Mouse (Mus musculus) MEL (cell line): ENCODE measurements around the gene Ctnnbl1. TPM values are rescaled to one million over a fixed set of nuclear protein-coding genes. Genes with fewer than 3 reads are reported as not detected.

Experiments
- DNase-seq: peaks from one replicate; pipeline ENCODE4 v3.0.0; 2011; ENCODE audit warnings: low read depth, low spot score
- H3K27ac ChIP-seq: 2 replicates; pipeline ENCODE4 v1.5.1; 2012; ENCODE audit warnings: low read depth, mild to moderate bottlenecking, control low read depth, low read length, moderate library complexity; ENCODE audit not compliant: control insufficient read depth
- H3K27me3 ChIP-seq, 2 experiments: fragments of 150-350 bp in 1 of 2; sonication (generic) in 1 of 2; 2 replicates each; pipeline ENCODE4 v1.6.1; 2012; ENCODE audit warnings: low read length in 2 of 2, mild to moderate bottlenecking in 2 of 2, improper control_type of control experiment in 1 of 2, moderate library complexity in 1 of 2; ENCODE audit not compliant: insufficient read depth in 2 of 2, control insufficient read depth in 1 of 2
- H3K36me3 ChIP-seq, 2 experiments: 2 replicates each; pipeline ENCODE4 v1.6.1; 2012 to 2014; ENCODE audit warnings: low read length in 2 of 2, improper control_type of control experiment in 1 of 2, inconsistent platforms in 1 of 2, mild to moderate bottlenecking in 1 of 2; ENCODE audit not compliant: insufficient read depth in 2 of 2, control insufficient read depth in 1 of 2
- H3K4me1 ChIP-seq, 2 experiments: fragments of 150-350 bp in 1 of 2; sonication (generic) in 1 of 2; 2 replicates each; pipeline ENCODE4 v1.6.1; 2012; ENCODE audit warnings: low read length in 2 of 2, improper control_type of control experiment in 1 of 2, mild to moderate bottlenecking in 1 of 2; ENCODE audit not compliant: insufficient read depth in 2 of 2, control insufficient read depth in 1 of 2
- H3K4me3 ChIP-seq, 2 experiments: fragments of 150-350 bp in 1 of 2; sonication (generic) in 1 of 2; 2 replicates each; pipeline ENCODE4 v1.5.1; 2012; ENCODE audit warnings: low read depth in 2 of 2, low read length in 2 of 2, mild to moderate bottlenecking in 2 of 2, moderate library complexity in 2 of 2, control low read depth in 1 of 2, improper control_type of control experiment in 1 of 2; ENCODE audit not compliant: control insufficient read depth in 1 of 2, insufficient read depth in 1 of 2
- H3K79me2 ChIP-seq: 2 replicates; pipeline ENCODE4 v1.6.1; 2012; ENCODE audit warnings: mild to moderate bottlenecking, low read length, moderate library complexity; ENCODE audit not compliant: control insufficient read depth, poor library complexity, insufficient read depth
- H3K9ac ChIP-seq: 2 replicates; pipeline ENCODE4 v1.6.1; 2012; ENCODE audit warnings: low read depth, mild to moderate bottlenecking, control low read depth, low read length, moderate library complexity; ENCODE audit not compliant: control insufficient read depth, poor library complexity, severe bottlenecking
- H3K9me3 ChIP-seq: fragments of 150-350 bp; sonication (generic); replicated peaks from 2 replicates; pipeline ENCODE4 v1.6.1; 2012; ENCODE audit warnings: mild to moderate bottlenecking, low read length, improper control_type of control experiment, moderate library complexity; ENCODE audit not compliant: insufficient read depth
- BHLHE40 ChIP-seq: IDR thresholded peaks from 2 replicates; pipeline ENCODE4 v1.6.1; 2012; ENCODE audit warnings: low read depth, mild to moderate bottlenecking, inconsistent platforms, low read length, improper control_type of control experiment, borderline replicate concordance
- CHD1 ChIP-seq: IDR thresholded peaks from 2 replicates; pipeline ENCODE4 v1.6.1; 2012; ENCODE audit warnings: low read depth, mild to moderate bottlenecking, inconsistent platforms, low read length, improper control_type of control experiment
- CHD2 ChIP-seq: IDR thresholded peaks from 2 replicates; pipeline ENCODE4 v1.6.1; 2011; ENCODE audit warnings: low read length, improper control_type of control experiment
- CTCF ChIP-seq, 3 experiments: IDR thresholded peaks in 2 of 3; conservative IDR thresholded peaks in 1 of 3; 2 replicates each; pipeline ENCODE4 v1.5.1; 2011 to 2012; ENCODE audit warnings: low read length in 3 of 3, low read depth in 2 of 3, mild to moderate bottlenecking in 2 of 3, improper control_type of control experiment in 1 of 3, inconsistent platforms in 1 of 3, mixed read lengths in 1 of 3, moderate library complexity in 1 of 3; ENCODE audit not compliant: control insufficient read depth in 1 of 3, insufficient read depth in 1 of 3, poor library complexity in 1 of 3, severe bottlenecking in 1 of 3
- EP300 ChIP-seq, 2 experiments: IDR thresholded peaks; 2 replicates each; pipeline ENCODE4 v1.6.1; 2011; ENCODE audit warnings: improper control_type of control experiment in 2 of 2, low read length in 2 of 2, low read depth in 1 of 2, mild to moderate bottlenecking in 1 of 2
- ETS1 ChIP-seq: IDR thresholded peaks from 2 replicates; pipeline ENCODE4 v1.6.1; 2012; ENCODE audit warnings: low read depth, mild to moderate bottlenecking, inconsistent platforms, low read length, improper control_type of control experiment, moderate library complexity
- GATA1 ChIP-seq: IDR thresholded peaks from 2 replicates; pipeline ENCODE4 v1.6.1; 2011; ENCODE audit warnings: low read depth, low read length, improper control_type of control experiment
- HCFC1 ChIP-seq: IDR thresholded peaks from 2 replicates; pipeline ENCODE4 v1.6.1; 2012; ENCODE audit warnings: low read depth, mild to moderate bottlenecking, inconsistent platforms, low read length, improper control_type of control experiment, moderate library complexity
- JUND ChIP-seq: IDR thresholded peaks from 2 replicates; pipeline ENCODE4 v1.6.1; 2011; ENCODE audit warnings: low read depth, mild to moderate bottlenecking, improper control_type of control experiment, low read length
- MAFK ChIP-seq: IDR thresholded peaks from 2 replicates; pipeline ENCODE4 v1.6.1; 2011; ENCODE audit warnings: low read depth, mild to moderate bottlenecking, low read length, improper control_type of control experiment, borderline replicate concordance
- MEF2A ChIP-seq: IDR thresholded peaks from 2 replicates; pipeline ENCODE4 v1.6.1; 2014; ENCODE audit warnings: low read depth, mild to moderate bottlenecking, inconsistent platforms, low read length, improper control_type of control experiment; ENCODE audit not compliant: poor library complexity, insufficient replicate concordance, severe bottlenecking; ENCODE audit errors: extremely low read depth
- MYC ChIP-seq: IDR thresholded peaks from 2 replicates; pipeline ENCODE4 v1.6.1; 2011; ENCODE audit warnings: low read depth, mild to moderate bottlenecking, low read length, improper control_type of control experiment, moderate library complexity
- NRF1 ChIP-seq: IDR thresholded peaks from 2 replicates; pipeline ENCODE4 v1.6.1; 2014; ENCODE audit warnings: low read depth, mild to moderate bottlenecking, inconsistent platforms, low read length, improper control_type of control experiment, moderate library complexity; ENCODE audit not compliant: poor library complexity, insufficient read depth, severe bottlenecking
- POLR2A ChIP-seq, 2 experiments: IDR thresholded peaks; 2 replicates each; pipeline ENCODE4 v1.6.1; 2011 to 2012; ENCODE audit warnings: low read length in 2 of 2, mild to moderate bottlenecking in 2 of 2, control low read depth in 1 of 2, improper control_type of control experiment in 1 of 2, low read depth in 1 of 2, moderate library complexity in 1 of 2; ENCODE audit not compliant: control insufficient read depth in 1 of 2, insufficient read depth in 1 of 2, poor library complexity in 1 of 2
- POLR2AphosphoS2 ChIP-seq: IDR thresholded peaks from 2 replicates; pipeline ENCODE4 v1.6.1; 2011; ENCODE audit warnings: low read length, improper control_type of control experiment
- RCOR1 ChIP-seq: IDR thresholded peaks from 2 replicates; pipeline ENCODE4 v1.6.1; 2012; ENCODE audit warnings: low read depth, mild to moderate bottlenecking, inconsistent platforms, low read length, improper control_type of control experiment
- SIN3A ChIP-seq: IDR thresholded peaks from 2 replicates; pipeline ENCODE4 v1.6.1; 2012; ENCODE audit warnings: low read length, improper control_type of control experiment, inconsistent platforms
- TCF12 ChIP-seq: IDR thresholded peaks from 2 replicates; pipeline ENCODE4 v1.6.1; 2014; ENCODE audit warnings: low read depth, mild to moderate bottlenecking, inconsistent platforms, low read length, improper control_type of control experiment, moderate library complexity
- UBTF ChIP-seq: IDR thresholded peaks from 2 replicates; pipeline ENCODE4 v1.6.1; 2012; ENCODE audit warnings: low read depth, mild to moderate bottlenecking, inconsistent platforms, low read length, improper control_type of control experiment, moderate library complexity, borderline replicate concordance; ENCODE audit not compliant: insufficient read depth
- USF1 ChIP-seq: IDR thresholded peaks from 2 replicates; pipeline ENCODE4 v1.6.1; 2014; ENCODE audit warnings: low read depth, mild to moderate bottlenecking, inconsistent platforms, low read length, improper control_type of control experiment, moderate library complexity
- USF2 ChIP-seq, 2 experiments: IDR thresholded peaks; 2 replicates each; pipeline ENCODE4 v1.6.1; 2011 to 2012; ENCODE audit warnings: improper control_type of control experiment in 2 of 2, low read length in 2 of 2, borderline replicate concordance in 1 of 2, inconsistent platforms in 1 of 2, low read depth in 1 of 2, mild to moderate bottlenecking in 1 of 2; ENCODE audit not compliant: insufficient read depth in 1 of 2
- ZC3H11A ChIP-seq: IDR thresholded peaks from 2 replicates; pipeline ENCODE4 v1.6.1; 2012; ENCODE audit warnings: low read depth, mild to moderate bottlenecking, inconsistent platforms, low read length, improper control_type of control experiment
- ZKSCAN1 ChIP-seq: IDR thresholded peaks from 2 replicates; pipeline ENCODE4 v1.6.1; 2012; ENCODE audit warnings: low read depth, mild to moderate bottlenecking, inconsistent platforms, low read length, improper control_type of control experiment, moderate library complexity
- ZMIZ1 ChIP-seq: IDR thresholded peaks from 2 replicates; pipeline ENCODE4 v1.6.1; 2012; ENCODE audit warnings: low read depth, mild to moderate bottlenecking, inconsistent platforms, low read length, improper control_type of control experiment, moderate library complexity
- ZNF384 ChIP-seq: IDR thresholded peaks from 2 replicates; pipeline ENCODE4 v1.6.1; 2012; ENCODE audit warnings: low read depth, mild to moderate bottlenecking, inconsistent platforms, low read length, improper control_type of control experiment
- polyA plus RNA-seq, 2 experiments: library from polyadenylated mRNA; stranded (reverse) in 1 of 2; unstranded in 1 of 2; fragments of >175 nt in 1 of 2; fragments of >200 nt in 1 of 2; gene quantifications; 2 replicates each; pipeline versions ENCODE4 v1.2.1 to v1.2.4; 2012; ENCODE audit warnings: low replicate concordance in 2 of 2, low read depth in 1 of 2; ENCODE audit not compliant: insufficient read length in 2 of 2, insufficient read depth in 1 of 2, missing spikeins in 1 of 2
- total RNA-seq: library from RNA; depleted of rRNA; stranded (reverse); fragments of 300-350 nt; gene quantifications from 2 replicates; pipeline ENCODE4 v1.2.3, GENCODE M21; 2012

Gene Ctnnbl1
- total and polyA plus RNA-seq, 3 experiments = 60.7 to 61.7 TPM; not detected in 1

GRCm38 (mm10) chr2:157810749-157811148, 73.5 kb downstream of the Ctnnbl1 start:
- no peak for TF ChIP-seq POLR2A (IDR thresholded peaks at IDR 0.05; ENCODE audit: control insufficient read depth in 1 of 2, insufficient read depth in 1 of 2, low read depth in 1 of 2, low read length in 2 of 2, poor library complexity in 1 of 2)
- no peak for TF ChIP-seq CTCF (IDR thresholded peaks at IDR 0.05 in 2 of 3, conservative IDR thresholded peaks at IDR 0.05 in 1 of 3; ENCODE audit: control insufficient read depth in 1 of 3, insufficient read depth in 1 of 3, low read depth in 2 of 3, low read length in 3 of 3, poor library complexity in 1 of 3, severe bottlenecking in 1 of 3)
- TF ChIP-seq POLR2AphosphoS2 = no peak
- no peak for TF ChIP-seq USF1
- no peak for TF ChIP-seq MEF2A
- TF ChIP-seq MAFK = no peak
- TF ChIP-seq RCOR1 = no peak
- no peak for TF ChIP-seq GATA1
- TF ChIP-seq, all 39 proteins: peak for 0

GRCm38 (mm10) chr2:157813121-157813520, 75.9 kb downstream of the Ctnnbl1 start:
- no peaks in the 10 kb centered on the region for H3K9me3 ChIP-seq
- H3K79me2 ChIP-seq = no peaks in the 10 kb centered on the region
- DNase-seq = no peak
- H3K4me1 ChIP-seq = peaks cover 6 to 12% of the 10 kb centered on the region in 2 experiments
- no peak overlapping the region for H3K4me3 ChIP-seq
- H3K27ac ChIP-seq = no peak overlapping the region
- H3K27me3 ChIP-seq = no peaks in the 10 kb centered on the region
- H3K9ac ChIP-seq = no peak overlapping the region
- TF ChIP-seq HCFC1 (no peak), TCF12 (no peak), BHLHE40 (no peak), POLR2AphosphoS2 (no peak), CTCF (IDR thresholded peaks at IDR 0.05 in 2 of 3, conservative IDR thresholded peaks at IDR 0.05 in 1 of 3; ENCODE audit: control insufficient read depth in 1 of 3, insufficient read depth in 1 of 3, low read depth in 2 of 3, low read length in 3 of 3, poor library complexity in 1 of 3, severe bottlenecking in 1 of 3) (no peak), UBTF (no peak), ZKSCAN1 (no peak), NRF1 (no peak), EP300 (IDR thresholded peaks at IDR 0.05; ENCODE audit: low read depth in 1 of 2, low read length in 2 of 2) (no peak), JUND (no peak), USF2 (IDR thresholded peaks at IDR 0.05; ENCODE audit: borderline replicate concordance in 1 of 2, insufficient read depth in 1 of 2, low read depth in 1 of 2, low read length in 2 of 2) (no peak), SIN3A (no peak), ETS1 (no peak), ZC3H11A (no peak), MYC (no peak), POLR2A (IDR thresholded peaks at IDR 0.05; ENCODE audit: control insufficient read depth in 1 of 2, insufficient read depth in 1 of 2, low read depth in 1 of 2, low read length in 2 of 2, poor library complexity in 1 of 2) (no peak), ZNF384 (no peak), CHD1 (no peak), CHD2 (no peak), ZMIZ1 (no peak)
- peaks cover 5 to 18% of the 10 kb centered on the region in 2 experiments for H3K36me3 ChIP-seq

More at GRCm38 (mm10) chr2:157810749-157811148, 73.5 kb downstream of the Ctnnbl1 start:
- no peaks in the 10 kb centered on the region for H3K27me3 ChIP-seq
- H3K9ac ChIP-seq = no peak overlapping the region
- no peak for DNase-seq
- H3K27ac ChIP-seq = no peak overlapping the region
- peaks cover 6 to 12% of the 10 kb centered on the region in 2 experiments for H3K4me1 ChIP-seq
- peaks cover 5 to 18% of the 10 kb centered on the region in 2 experiments for H3K36me3 ChIP-seq
- no peak overlapping the region for H3K4me3 ChIP-seq
- no peaks in the 10 kb centered on the region for H3K9me3 ChIP-seq
- H3K79me2 ChIP-seq = no peaks in the 10 kb centered on the region
